Mouse (Mus musculus): Measurements from ENCODE around the gene Eya4.

The Eya4 gene

DNA sequence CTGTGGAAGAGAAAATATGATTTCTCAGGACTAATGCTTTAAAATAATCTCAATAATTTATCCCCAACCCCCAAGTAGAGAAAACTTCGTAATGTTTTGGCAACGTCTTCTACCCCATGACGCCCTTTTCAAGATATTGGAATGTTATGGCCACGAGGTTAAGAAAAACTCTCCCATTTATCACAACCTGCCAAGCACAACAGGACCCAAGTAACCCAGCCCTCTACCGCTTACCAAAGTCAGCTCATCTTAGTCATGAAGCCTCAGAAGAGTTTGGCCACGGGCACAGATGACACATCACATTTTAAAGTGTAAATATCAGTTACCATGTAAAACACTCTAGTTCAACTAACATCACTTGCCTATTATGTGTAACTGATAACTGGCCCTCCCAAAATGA, 117.2 kb downstream of the Eya4 start:
- in situ Hi-C loops (cut with MseI, MboI): no loop called here

DNA sequence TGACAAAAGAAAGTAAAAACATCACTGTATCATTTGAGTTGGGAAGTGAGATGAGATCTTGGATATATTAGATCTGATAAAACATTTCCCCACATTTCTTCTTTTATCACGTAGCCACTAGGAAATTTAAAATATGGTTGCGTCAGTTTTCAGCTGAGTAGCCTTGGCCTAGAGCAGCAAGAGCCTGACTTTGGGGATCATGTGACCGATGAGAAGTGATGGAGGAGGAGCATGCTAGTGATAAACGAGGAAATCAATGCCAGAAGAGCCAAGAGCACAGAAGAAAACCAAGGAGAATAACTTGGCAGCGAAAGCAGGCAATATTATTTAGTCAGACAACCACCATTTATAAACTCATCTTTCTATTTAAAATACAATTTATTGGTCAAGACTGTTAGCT, 119.7 kb downstream of the Eya4 start:
- in situ Hi-C loops (cut with MseI, MboI): no loop called here

DNA sequence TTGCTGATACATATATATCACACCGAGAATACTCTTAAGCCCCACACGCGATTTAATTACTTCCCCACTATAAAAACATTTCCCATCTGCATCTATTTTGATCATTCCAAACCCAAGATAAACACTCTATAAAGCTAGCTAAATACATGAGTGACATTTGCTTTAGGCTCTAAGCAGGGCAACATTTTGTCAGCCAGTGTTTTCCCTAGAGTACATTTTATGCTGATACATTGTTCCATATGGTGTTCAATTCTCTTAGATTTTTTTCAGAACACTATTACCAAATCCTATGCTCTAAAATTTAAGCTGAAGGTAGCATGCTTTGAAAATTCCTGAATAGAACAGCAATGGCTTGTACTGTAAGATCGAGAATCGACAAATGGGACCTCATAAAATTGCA, 127.2 kb downstream of the Eya4 start:
- in situ Hi-C loops (cut with MseI, MboI): no loop called here

DNA sequence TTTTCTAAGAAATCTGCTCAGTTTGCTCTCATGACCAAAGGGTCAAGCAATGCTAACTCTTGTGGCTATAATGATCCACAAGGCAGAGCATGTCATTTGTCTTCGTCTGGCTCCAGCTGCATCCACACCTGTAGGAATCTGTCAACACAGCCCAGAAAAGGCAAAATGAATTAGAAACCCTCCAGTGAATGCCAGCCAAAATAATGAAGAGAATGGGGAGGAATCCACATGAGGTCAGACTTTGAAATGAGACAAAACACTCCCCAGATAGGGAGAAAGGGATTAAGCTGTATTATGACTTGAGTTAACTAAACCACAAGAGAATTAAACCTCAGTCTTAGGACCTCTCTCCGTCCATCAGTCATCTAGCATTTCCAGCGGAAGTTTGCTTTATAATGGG, 130.2 kb downstream of the Eya4 start:
- in situ Hi-C loops (cut with MseI, MboI): no loop called here

DNA sequence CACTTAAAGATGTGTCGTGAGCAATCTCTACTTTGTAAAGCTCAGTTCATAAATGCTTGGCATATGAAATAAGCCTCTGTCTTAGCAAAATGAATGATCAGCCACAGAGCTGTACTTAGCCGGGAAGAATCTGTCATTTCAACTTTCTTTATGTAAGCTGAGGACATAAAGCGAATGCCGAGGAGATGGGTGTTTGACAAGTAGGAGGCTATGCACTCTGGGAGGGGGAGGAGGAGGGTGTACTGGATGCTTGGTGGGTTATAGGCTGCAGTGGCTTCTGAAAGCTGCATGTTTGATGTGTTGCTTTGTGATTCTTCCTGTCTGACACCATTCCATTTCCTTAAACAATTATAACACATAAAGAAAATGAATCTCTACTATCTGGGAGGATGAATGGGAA, 133.8 kb downstream of the Eya4 start:
- in situ Hi-C loops (cut with MseI, MboI): no loop called here

DNA sequence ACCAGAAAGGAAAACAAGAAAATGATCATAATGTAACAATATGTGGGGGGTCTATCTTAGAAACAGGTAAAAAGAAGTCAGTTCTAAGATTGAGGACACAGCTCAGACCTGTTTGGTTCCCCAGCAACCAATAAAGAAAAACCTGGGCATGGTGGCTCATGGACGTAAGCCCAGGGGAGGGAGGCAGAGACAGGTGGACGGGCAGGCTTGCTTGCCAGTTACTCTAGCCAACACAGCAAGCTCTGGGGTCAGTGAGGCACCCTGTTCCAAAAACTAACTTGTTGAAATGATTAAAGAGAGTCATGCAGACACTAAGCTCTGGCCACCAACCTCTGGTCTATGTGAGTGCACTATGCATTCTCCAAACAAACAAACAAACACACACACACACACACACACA, 139.2 kb downstream of the Eya4 start:
- in situ Hi-C loops (cut with MseI, MboI): no loop called here

DNA sequence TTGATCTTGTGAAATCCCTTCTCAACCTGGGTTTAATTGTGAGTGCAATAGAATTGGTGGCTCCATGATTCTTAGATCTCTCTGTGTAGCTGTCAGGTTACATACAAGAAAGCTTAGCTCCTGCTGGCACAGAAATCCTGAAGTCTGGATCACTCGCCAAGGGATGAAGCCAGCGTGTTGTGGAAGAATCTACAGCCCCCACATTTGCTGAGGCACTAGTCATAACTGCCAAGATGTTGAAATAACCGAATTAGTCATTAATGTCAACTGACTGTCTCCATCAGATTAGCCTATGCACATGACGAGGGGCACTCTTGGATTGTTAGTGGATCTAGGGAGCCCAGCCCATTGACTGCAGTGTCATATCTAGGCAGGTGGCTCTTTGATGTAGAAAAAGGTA, 146.7 kb downstream of the Eya4 start:
- in situ Hi-C loops (cut with MseI, MboI): no loop called here

DNA sequence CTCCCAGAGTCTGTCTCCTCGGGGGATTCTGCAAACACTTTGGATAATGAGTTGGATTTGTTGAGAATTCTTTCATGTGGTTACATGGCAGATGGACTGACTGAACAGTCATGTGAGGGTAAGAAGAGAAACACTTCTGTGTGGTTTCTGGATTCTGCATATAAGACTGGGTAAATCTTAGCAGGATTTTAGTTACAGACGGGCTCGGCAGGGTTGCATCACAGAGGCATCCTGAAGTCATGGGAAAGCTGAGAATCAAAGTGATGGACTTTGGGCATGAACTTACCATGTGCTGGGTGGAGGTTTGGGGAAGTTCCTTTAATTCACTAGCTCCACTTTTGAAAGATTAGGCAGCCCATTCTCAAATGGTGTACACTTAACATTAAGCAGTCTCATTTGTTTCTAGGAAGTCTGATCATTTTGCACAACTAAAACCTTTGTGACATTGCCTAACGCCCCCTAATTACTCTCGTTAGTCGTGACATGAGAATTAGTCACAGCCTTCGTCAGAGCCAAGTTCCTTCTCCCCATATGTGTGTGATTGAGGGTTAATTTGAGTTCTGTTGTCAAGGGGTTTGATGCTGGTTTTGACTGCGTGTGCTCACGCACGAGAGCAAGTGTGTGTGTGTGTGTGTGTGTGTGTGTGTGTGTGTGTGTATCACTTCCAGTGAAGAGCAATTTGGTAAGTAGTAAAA, 147.3 kb downstream of the Eya4 start:
- in situ Hi-C loops (cut with MseI, MboI): no loop called here

DNA sequence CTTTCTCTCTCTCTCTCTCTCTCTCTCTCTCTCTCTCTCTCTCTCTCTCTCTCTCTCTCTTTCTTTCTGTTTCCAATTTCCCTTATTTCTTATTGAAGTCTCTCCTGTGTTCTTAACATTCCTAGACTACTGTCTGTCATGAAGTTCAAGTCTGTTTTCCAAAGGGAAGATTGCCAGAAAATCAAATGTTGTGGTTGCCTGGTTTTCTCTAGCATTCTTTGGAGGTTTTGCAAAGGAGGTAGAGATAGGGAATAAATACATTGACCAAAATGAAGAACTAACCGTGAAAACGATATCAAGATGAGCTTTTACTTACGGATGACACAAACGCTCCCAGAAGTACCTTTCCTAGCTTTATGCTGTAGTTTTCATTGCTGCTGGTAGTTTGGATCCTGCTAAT, 148.0 kb downstream of the Eya4 start:
- in situ Hi-C loops (cut with MseI, MboI): no loop called here

DNA sequence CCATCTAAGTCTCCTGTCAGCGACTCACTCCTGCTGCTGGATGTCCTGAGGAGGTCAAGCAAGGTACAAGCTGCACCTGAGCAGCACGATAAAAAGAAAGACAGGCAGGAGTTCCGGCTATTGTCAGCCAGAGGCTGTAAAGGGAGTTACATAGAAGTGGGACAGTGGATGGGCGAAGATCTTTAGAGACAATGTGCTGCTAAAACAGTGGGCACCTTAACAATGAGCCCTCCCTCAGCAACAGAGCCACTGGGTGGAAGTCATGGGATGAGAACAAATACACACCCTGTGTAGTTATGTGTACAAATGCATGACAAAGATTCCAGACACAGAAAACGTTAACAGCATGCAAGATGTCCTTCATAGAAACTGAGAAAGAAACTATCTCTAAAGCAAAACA, 152.3 kb downstream of the Eya4 start:
- in situ Hi-C loops (cut with MseI, MboI): no loop called here

DNA sequence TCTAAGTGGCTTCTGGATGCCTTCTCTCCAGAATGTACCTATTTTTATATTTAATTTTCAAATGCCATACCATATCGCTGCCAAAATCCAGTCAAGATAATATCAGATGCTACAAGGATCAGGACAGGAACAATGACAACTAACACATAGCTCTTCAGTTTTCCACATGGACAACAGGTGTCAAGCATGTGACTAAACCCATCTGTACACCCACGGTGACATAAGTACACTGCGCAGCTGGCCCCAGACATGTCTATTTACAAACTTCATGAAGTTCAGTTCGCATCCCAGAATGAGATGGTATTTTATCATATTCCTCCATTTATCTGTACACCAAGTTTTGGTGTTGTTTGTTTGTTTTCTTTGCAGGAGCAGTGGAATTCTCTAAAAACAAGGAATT, 154.2 kb downstream of the Eya4 start:
- in situ Hi-C loops (cut with MseI, MboI): no loop called here

DNA sequence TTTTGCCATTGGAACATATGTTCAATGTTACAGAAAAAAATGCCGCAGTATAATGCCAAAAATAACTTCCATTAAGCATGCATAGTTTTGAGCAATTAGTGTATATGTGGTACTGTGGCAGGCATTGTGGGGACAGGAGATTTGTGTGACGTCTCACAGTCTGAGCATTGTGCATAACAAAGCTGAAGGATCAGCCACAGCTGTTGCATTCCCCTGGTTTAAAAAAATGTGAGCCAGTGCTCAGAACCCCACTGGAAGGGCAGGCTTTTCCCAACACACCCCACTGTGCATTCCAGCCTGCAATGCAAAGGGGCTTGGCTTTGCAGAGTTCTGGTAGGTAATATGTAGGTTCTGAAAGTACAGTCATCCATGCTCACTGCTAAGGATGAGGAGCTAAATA, 155.2 kb downstream of the Eya4 start:
- in situ Hi-C loops (cut with MseI, MboI): no loop called here

DNA sequence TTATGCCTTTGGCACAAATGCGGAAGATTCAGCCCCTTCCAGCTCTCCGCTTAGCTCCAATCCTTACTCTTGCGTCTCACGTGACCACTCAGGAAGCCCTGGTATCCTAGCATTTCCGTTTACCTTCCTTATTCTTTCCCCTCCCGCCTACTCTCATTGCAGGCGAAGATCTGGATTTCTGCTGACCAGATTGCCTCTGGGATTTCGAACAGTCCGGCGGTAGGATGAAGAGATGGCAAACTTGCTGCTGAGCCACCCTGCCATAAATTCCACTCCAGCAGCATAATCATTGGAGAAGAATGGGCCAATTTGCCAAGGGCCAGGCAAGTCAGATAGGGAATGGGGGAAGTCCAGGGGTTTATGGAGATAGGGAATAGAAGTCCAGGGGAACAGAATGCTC, 160.8 kb downstream of the Eya4 start:
- in situ Hi-C loops (cut with MseI, MboI): no loop called here

DNA sequence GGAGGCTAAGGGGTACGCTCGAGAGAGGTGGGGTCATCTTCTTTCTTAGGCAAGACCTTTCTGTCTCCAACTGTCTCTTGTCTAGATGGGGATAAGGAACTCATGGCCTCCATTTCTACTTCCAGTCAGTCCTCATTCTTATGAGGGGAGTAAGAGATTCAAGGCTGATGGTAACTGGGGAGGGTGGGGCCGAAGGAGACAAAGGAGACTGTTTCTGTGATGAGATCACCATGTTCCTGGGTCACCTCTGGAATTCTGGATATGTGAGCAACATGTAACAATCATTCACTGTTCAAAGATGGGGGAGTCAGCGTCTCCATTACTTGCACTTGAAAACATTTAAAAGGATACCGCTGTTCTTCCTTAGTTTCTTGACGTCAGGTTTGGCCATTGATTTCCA, 165.2 kb downstream of the Eya4 start:
- in situ Hi-C loops (cut with MseI, MboI): no loop called here

DNA sequence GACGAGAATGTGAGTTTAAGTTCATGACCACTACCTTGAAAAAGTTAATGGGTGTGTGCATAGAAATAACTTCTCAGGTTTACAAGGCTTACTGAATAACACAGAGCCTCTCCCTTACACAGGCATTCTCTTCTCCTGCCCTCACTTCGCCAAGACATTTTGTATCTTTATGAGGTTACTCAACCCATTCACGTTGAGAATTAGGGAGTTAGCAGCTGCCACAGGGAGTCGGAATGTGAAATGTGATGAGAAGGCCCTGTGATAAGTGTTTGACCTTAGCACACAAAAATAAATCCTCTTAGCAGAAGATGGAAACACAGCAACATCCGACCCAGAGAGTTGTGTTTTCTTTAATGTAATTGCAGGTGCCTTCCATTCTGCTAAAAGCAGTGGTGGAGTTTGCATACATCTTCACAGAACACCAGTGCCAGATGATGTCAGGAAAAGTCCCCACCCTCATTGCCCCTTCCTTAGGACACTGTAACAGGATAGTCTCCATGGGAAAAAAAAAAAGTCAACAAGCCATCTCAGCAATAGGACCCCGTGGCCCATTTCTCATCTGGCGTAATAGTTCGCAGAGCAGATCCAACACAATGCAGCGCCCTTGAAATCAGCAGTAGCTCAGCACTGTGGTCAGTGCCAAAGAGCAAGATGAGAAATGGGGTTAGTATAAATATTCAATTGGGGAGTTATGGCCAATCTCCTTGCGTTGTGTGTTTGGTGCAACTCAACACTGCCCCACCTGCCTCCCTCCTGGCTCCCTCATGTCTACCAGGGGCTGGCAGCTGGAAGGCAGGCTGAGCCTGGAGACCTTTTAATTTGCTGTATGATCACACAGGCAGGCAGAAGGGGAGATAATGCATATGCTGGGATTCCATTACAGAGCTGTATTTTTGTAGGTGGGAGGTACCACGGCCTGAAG, 168.8 kb downstream of the Eya4 start:
- in situ Hi-C loops (cut with MseI, MboI): no loop called here

DNA sequence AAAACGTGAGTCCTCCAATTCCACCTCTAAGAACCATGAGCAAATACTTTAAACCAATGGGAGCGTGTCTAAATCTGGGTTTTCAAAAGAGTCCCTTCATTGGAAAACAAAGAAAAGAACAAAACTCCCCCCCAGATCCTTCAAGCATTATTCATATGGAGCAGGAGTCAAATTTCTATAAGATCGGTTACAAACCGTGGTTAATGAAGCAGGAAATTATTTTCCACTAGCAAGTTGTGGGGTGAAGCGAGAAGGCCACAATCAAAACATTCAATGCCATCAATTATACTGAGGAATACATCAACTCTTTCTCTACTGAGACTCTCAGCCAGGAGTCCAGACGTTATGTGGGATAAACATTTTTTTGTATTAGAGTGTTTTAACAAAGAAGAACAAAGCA, 171.3 kb downstream of the Eya4 start:
- in situ Hi-C loops (cut with MseI, MboI): no loop called here

DNA sequence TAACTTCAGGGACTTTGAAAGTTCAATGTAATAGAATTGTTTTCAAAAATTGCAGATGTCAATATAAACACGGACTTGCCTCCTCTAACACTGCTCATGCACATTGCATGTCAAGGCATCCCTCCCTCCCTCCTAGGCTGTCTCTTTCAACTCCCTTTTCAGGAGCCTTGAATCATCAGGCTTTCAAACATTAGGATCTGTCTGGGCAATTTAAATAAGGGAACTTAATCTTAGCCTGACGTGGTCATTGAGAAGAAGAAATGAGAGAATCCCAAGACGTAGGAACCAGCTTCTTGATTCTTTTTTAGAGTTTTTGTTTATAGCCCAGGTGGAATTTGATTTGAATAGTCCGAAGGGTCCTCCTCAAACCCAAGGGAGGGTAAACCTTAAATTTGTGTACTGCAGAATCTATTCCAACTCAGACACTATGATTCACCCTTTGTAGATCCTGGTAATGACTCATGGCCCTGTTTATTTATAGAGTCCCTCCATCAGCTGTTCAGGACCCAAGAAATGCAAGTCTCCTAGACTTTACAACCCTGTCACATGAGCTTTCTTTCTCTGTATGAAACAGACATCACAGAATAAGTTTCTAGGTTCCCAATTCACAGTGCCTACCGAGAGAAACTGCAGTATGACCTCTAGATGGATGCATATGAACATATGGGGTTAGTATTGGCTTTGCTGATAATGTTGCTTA, 173.1 kb downstream of the Eya4 start:
- in situ Hi-C loops (cut with MseI, MboI): no loop called here

DNA sequence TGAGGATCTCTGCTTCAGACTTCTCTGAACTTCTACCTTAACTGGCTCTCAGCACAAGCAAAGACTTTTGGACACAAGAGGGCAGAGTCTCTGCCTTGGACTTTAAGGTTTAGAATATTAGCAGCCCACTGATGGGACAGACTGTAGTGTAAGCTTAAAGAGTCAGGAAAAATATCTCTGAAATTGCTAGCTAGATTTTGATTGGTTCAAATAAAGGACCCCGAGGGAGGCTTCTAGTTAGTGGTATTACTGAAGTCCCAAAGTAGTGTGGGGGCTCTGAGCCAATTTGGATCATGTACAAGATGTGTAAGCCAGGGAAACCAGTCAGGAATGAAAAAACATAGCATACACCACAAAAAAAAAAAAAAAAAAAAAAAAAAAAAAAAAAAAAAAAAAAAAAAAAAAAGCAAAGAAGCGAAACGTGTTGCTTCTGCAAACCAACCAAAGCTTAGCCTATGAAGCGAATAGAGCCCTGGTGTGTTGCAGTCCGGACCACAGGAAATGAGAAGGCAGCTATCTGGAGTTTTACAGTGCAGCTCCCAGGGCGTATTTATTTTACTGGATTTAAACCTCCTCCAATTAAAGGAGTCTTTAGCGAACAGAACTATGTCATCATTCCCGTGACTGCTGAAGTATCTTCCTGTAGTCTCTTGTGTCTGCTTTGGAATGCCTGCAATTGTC, 173.8 kb downstream of the Eya4 start:
- in situ Hi-C loops (cut with MseI, MboI): no loop called here

DNA sequence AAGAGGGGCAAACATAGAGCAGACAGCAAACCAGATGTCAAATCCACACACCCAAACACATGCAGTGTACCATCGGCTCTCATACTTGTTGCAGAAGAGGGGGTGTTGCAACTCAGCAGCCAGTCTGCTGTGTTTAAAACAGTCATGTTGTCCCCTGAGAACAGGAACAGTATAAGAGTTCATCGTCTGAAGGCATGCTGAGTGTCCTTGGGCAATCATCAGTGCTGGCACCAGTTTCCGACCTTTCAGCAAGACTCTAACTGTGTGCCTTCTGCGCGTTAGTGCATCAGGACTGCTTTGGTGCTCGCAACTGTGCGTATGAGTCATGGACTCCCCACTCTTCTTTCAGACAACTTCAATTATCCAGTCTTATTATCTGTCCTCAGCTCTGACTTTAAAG, 179.0 kb downstream of the Eya4 start:
- in situ Hi-C loops (cut with MseI, MboI): no loop called here

DNA sequence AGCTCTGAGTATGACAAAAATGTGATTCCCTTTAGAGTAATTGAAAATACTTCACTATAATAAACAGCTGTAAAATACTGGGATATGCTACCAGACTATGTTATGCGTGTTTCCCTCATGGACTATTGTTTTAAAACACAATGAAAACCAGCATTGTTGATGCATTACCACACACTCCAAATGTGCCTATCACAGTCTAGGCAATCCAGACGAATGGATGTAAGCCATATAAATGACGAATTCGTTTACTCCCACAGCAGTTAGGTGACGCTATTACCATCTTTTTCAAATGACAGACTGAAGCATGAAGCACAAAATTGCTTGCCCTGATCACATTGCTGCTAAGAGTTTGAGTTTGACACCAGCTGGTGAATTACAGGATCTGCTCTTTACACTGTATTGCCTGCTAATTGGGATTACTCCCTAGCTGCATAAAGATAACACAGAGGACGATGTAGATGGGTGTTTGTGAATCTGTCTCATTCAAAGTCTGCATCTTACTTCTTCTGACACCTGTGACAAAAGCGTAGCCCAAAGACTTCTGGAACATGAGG, 185.4 kb downstream of the Eya4 start:
- in situ Hi-C loops (cut with MseI, MboI): no loop called here

DNA sequence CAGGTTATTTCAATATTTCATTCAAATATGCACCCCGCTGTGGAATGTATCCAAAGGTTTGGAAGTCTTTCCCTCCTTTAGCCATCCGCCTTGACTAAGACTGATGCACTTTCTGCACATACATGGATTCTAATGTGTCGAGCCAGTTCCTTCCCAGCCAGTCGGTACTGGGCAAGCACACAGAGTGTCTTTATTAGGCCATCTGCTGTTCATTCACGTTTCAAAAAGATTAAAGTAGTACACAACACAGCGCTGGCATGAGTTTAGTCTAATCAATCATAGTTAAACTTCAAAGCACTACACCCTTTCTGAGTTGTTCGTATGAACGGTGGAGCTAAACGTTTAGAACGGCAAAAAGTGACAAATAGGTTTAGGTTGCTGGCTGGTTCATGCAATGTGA, 190.7 kb downstream of the Eya4 start:
- in situ Hi-C loops (cut with MseI, MboI): no loop called here

DNA sequence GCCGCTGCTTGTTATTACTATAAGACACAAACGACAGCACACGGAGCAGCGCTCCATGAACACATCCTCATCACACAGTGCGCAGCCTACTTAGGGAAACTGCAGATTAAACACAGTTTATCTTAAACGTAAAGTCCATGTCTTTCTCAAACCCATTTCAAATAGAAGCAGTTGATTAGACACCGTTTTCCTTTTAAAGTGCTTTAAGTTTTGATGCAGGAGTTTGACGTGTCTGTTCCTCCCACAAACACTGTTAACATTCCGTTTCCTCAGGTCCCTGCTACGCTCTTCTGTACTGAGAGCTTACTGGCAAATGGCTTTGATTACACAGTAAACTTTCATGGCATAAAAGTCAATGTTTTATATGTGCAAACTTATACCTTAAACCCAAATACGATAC, 191.4 kb downstream of the Eya4 start:
- in situ Hi-C loops (cut with MseI, MboI): no loop called here
